Mouse (Mus musculus) brain, embryonic 14.5 days (tissue): ENCODE results near the gene Hibadh. TPM values are rescaled to one million over a fixed set of nuclear protein-coding genes. Genes with fewer than 3 reads are reported as not detected.
A peak's percentile ranks its signal among the peaks of the same experiment; 100 is the strongest.
"Not testable (repeated sequence)": the region's sequence is repeated elsewhere in the genome, so short reads cannot be mapped to it uniquely, and the experiment has no call there.

Experiments
- DNase-seq: peaks from one replicate; pipeline ENCODE4 v3.0.0-alpha.2; 2011; ENCODE audit warnings: low read depth
- CTCF ChIP-seq: fragments of 200-500 bp; IDR thresholded peaks from 2 replicates; pipeline ENCODE4 v1.5.1; 2012; ENCODE audit warnings: inconsistent platforms, mild to moderate bottlenecking, moderate library complexity, borderline replicate concordance; ENCODE audit not compliant: insufficient read depth, insufficient read length; ENCODE audit errors: extremely low read depth
- POLR2A ChIP-seq: fragments of 200-500 bp; IDR thresholded peaks from 2 replicates; pipeline ENCODE4 v1.6.1; 2012; ENCODE audit warnings: mild to moderate bottlenecking, inconsistent platforms, borderline replicate concordance; ENCODE audit not compliant: poor library complexity, insufficient read depth, insufficient read length, severe bottlenecking; ENCODE audit errors: extremely low read depth
- polyA plus RNA-seq: library from polyadenylated mRNA; depleted of rRNA; stranded (reverse); fragments of >200 nt; gene quantifications from 2 replicates; pipeline ENCODE4 v1.2.3, GENCODE M21; 2012; rRNA removed

The Hibadh gene
- 32.2 and 34.2 TPM in 2 replicates for polyA plus RNA-seq

DNA sequence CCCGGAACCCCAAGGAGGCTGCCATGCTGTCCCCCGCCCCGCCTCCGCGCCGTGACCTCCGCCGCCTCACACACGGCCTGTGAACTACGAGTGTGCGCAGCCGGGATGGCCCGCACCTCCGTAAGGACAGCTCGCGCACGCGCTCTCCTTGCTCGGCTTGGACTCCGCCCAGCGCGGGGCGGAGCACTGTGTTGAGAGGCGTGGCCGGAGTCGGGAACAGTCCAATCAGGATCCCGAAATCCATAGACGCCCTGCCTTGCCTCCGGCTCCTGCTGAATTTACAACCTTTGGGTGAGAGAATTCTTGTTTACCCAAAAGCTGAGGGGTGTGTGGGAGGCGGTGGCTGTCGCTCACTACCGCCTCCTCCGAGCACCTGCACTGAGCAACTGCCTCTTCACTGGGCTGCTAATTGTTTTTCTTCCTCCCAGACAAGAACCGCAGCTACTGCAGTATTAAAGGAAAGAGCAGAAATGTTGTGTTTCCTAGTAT is at the start of gene Hibadh:
Gene Hibadh, minus strand, starts transcription at position 166 of the 489 bp plus-strand sequence.
- DNase-seq = peak; percentile 99
- TF ChIP-seq CTCF (no peak), POLR2A (peak; percentile 94)

DNA sequence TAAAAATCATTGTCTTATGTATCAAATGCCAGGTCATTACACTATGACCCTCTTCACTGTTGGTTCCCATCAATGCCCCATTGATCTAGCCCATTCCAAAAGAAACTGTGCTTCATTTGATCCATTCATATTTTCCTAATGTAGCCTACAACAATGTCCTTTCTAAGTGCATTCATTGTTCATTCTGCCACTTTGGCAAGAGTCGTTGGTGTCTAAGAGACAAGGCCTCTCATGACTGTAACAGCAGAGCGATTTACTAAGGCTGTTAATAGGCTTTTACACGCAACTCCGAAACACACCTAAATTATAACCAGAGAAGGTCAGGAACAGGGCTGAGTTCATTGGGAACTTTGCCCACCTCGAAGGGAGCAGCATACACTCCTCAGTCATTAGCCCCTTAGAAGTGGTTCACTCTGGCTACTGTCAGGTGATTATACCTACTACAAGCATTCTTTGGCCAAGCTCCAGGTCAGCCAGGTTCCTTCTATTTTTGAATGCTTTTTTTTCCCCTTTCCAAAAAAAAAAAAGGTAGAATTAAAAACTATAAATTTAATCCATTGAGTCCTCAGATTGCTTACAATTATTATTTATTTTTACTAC is 46.8 kb upstream of the Hibadh start:
- TF ChIP-seq POLR2A (no peak), CTCF (no peak)
- DNase-seq = peak; percentile 23

DNA sequence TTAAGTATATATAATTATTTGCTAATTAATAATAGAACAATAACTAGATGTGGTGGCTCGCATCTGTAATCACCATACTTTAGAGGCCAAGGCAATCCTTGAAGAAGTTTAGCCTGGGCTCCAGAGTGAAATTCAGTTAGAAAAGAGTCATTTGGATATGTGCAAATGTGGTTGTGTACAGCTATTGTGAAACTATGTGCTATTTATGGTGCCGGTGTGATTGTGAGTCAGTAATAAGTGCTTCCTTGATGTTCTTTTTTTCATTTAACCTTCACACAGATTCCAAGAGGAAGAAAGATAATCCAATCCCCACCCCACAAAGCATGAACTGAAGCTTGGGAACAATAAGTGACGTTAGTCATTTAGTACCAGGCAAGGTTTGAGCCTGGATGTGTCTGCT is 42.4 kb upstream of the Hibadh start:
- TF ChIP-seq POLR2A (no peak), CTCF (no peak)
- no peak for DNase-seq

DNA sequence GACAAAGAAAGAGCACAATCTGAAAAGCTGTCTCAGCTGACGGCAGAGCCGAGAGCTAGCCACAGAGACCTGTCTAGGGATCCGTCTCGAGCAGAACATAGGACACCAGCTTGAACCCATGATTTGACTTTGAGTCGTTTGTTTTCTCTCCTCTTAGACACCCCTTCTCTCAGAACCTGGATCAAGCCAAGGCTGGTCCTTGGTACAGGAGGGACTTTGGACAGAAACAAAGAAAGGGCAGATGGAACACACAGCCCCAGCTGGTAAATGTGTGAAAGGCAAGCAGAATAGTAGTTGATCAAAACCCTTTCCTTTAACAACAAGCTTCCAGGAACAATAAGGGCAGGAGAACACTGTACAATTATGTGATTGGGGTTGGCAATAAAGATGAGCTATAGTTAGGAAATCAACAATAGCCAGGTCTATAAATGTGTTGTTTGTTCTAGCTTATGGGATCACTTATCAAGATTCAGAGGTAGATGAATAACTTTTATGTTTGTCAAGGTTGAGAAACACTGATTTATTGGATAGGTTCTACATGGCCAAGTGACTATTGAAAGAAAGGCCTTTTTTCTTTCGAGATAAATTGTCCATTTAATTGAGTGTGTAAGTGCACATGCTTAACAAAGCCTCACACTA is 41.8 kb upstream of the Hibadh start:
- no peak for DNase-seq
- TF ChIP-seq POLR2A (no peak), CTCF (no peak)

DNA sequence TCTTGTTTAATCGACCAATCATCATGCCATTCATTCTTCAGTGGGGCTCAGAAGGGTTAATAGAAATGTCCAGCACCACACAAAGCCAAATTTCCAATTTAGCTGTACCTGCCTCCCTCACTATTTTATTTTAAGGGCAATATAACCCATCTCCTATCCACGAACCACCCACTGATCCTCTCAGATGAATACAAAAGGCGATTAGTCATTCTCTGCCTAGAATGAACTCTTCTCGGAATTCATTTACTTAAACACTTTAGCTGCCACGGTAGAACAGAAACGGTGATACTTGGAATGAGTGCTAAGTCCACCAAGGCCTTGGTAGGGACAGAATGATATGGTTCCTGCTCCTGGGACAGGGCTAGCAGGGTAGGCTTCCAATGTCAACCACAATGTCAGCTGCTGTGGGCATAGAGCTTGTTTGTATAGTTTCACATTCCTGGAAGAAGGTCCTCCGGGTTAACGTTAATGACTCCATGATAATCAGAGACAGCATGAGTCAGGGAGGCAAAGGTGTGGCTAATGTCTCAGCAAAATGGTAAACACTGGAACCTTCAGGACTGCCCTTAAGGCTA is 40.4 kb upstream of the Hibadh start:
- no peak for DNase-seq
- no peak for TF ChIP-seq POLR2A
- TF ChIP-seq CTCF = no peak

DNA sequence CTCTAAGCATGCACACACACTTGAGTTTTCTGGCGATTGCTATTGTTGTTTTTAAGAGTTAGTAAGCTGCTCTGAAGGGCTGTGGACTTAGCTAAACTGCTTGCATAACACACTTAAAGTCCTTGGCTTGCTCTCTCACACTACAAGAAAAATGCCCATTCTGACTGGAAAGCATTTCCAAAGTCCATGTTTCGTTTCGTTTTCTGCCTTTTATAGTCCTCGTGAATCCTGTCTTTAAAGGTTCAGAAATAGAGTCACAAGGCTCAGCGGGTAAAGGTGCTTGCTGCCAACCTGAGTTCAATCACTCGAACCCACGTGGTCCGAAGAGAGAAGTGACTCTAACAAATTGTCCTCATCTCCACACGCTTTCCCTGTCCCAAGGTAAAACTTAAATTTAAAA is 39.4 kb upstream of the Hibadh start:
- TF ChIP-seq CTCF (no peak), POLR2A (no peak)
- no peak for DNase-seq

DNA sequence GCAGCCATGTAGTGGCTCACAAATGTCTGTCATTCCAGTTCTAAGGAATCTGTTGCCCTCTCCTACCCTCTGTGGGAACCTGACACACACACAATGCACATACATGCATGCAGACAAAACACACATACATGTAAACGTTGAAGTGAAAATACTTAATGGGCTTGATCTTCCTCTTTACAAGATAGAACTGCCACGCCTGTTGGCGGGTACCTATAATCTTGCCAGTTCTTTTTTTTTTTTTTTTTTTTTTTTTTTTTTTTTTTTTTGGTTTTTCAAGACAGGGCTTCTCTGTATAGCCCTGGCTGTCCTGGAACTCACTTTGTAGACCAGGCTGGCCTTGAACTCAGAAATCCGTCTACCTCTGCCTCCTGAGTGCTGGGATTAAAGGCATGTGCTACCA is 37.3 kb upstream of the Hibadh start:
- not testable (repeated sequence) for DNase-seq

DNA sequence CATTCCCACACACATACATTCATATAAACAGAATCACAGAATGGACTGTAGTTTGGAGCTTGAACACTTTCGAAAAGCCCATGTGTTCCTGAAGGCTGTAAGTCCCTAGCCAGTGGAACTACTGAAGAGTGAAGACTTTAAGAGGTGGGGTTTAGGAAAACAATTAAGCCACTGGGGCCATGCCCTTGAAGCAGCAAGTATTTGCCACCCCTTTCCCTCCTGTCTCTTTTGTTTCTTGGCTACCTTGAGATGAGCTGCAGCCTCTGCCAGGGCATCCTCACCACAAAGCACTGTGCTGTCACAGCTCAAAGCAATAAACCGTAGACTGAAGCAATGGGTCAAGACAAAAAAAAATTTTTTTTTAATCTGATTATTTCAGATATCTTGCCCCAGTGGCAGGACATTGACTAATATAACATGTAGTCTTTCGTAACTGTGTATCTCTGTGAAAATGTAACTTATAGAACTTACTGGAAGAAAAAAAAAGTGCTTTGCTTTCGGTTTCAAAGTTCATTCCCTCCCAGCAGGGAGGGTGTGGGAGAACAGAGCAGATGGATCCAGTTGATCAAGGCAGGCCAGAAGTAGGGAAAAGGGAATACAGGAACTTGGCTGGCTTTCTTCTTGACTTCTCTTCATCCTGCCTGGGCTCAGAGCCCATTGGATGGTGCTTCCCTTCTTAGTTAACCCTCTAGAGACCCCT is 35.2 kb upstream of the Hibadh start:
- TF ChIP-seq CTCF (no peak), POLR2A (no peak)
- DNase-seq = peak; percentile 34

DNA sequence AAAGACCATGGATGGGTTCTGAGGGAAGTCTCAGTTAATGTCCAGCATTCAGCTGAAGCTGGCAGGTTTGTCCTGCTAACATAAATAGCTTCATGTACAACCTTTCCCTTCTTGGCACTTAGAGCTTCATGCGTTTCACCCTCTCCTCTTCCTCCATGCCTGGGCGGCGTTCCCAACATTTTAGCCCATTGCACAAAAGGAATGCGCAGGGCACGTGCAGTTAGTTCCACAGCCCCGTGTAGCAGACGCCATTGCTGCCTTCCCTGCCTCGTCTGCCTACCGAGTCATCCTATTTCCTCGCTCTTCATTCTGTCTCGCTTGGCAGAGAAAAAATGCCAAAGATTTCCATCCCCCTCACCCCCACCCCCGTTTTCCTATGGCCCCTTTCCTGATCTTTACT is 34.4 kb upstream of the Hibadh start:
- peak; percentile 57 for DNase-seq
- TF ChIP-seq CTCF = no peak
- TF ChIP-seq POLR2A = no peak

DNA sequence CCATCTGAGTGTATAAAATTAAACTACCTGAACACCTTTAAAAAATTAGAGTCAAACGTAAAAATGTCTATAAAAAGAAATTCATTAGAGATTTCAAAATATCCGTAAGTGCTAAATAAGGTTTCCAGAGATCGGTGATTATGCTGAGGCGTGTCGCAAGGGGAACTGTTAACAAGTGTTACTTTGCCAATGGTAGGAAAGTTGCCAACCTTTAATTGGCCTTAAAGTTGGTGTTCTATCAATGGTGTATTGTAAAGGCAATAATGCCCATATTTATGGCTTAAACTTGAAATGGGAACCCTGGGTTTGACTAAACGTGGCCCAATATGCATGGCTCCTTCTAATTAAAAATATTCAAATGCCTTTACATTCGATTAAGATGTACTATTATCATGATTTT is 33.5 kb upstream of the Hibadh start:
- peak; percentile 88 for DNase-seq
- TF ChIP-seq POLR2A (no peak), CTCF (no peak)

DNA sequence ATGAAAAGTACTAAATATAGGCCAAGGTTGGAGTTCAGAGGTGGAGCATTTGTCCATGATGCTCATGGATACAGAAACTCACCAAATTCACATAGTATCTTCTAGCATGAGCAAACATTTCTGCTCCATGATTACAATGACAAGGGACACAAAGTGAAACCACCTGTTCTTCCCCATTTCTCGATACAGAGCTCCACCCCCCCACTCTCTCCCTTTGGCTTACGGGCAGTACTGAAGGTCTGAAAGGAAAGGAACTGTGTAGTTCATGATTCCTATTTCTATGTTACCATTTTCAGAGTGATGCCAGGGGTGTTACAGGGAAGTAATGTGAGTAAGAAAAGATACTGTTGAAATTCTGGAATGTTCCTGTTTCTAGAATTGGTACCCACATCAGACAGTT is 32.4 kb upstream of the Hibadh start:
- TF ChIP-seq CTCF = no peak
- TF ChIP-seq POLR2A = no peak
- DNase-seq = no peak

DNA sequence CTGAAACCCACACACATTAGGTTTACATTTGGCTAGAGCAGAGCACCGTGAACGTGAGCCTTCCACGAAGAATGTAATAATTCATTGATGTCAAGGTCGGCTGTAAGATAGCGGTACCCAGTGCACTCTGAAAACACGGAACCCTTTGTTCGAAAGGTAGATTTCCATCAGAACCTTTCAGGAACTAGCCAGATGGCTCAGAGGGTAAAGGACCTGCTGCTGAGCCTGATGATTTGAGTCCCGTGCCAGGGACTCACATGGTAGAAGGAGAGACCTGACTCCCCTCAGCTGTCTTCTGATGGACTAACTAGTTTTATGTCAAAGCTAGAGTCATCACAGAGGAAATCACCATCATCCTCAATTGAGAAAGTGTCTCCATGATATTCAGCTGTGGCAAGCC is 31.6 kb upstream of the Hibadh start:
- no peak for DNase-seq

DNA sequence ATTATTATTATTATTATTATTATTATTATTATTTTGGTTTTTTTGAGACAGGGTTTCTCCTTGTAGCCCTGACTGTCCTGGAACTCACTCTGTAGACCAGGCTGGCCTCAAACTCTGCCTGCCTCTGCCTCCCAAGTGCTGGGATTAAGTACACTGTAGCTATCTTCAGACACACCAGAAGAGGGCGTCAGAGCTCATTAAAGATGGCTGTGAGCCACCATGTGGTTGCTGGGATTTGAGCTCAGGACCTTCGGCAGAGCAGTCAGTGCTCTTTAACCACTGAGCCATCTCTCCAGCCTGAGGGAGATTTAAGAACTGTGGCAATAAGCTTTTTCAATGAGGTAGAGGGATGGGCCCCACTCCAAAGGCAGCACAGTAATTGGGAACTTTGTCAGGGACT is 29.7 kb upstream of the Hibadh start:
- DNase-seq = not testable (repeated sequence)

More for the DNA sequence above, 31.6 kb upstream of the Hibadh start:
- no peak for TF ChIP-seq CTCF
- no peak for TF ChIP-seq POLR2A
